Mouse (Mus musculus) T-cell, adult 2 months (primary cell): ENCODE results near the gene Ctf2.
A peak's percentile ranks its signal among the peaks of the same experiment; 100 is the strongest.

Source experiments
- DNase-seq: peaks from one replicate; pipeline ENCODE4 v3.0.0; 2022; ENCODE audit warnings: low spot score

Gene Ctf2

GRCm38 (mm10) chr7:127759716-127760115 lies 27.8 kb upstream of the Ctf2 start:
- DNase-seq, result no peak

- no peak for DNase-seq
Observed at GRCm38 (mm10) chr7:127753741-127754140, 21.8 kb upstream of the Ctf2 start.

GRCm38 (mm10) chr7:127753158-127753557 lies 21.2 kb upstream of the Ctf2 start:
- DNase-seq, result no peak

- no peak for DNase-seq
Observed at GRCm38 (mm10) chr7:127752069-127752468, 20.1 kb upstream of the Ctf2 start.

GRCm38 (mm10) chr7:127751619-127752018 lies 19.7 kb upstream of the Ctf2 start:
- DNase-seq, result no peak

- DNase-seq, result no peak
Observed at GRCm38 (mm10) chr7:127750131-127751127, 18.5 kb upstream of the Ctf2 start.

- no peak for DNase-seq
Observed at GRCm38 (mm10) chr7:127748235-127748560, 16.2 kb upstream of the Ctf2 start.

GRCm38 (mm10) chr7:127747559-127748234 lies 15.7 kb upstream of the Ctf2 start:
- DNase-seq, result no peak

- no peak for DNase-seq
Observed at GRCm38 (mm10) chr7:127746494-127747491, 14.8 kb upstream of the Ctf2 start.

- DNase-seq, result peak; percentile 73
Observed at GRCm38 (mm10) chr7:127745652-127746493, 13.9 kb upstream of the Ctf2 start.

GRCm38 (mm10) chr7:127745251-127745651 lies 13.3 kb upstream of the Ctf2 start:
- peak; percentile 92 for DNase-seq

- peak; percentile 59 for DNase-seq
Observed at GRCm38 (mm10) chr7:127744366-127745045, 12.5 kb upstream of the Ctf2 start, which contains the start of gene Fbxl19. Gene Fbxl19, plus strand, starts transcription at chr7:127744543.

GRCm38 (mm10) chr7:127730170-127730569 lies 1.8 kb downstream of the Ctf2 start:
- no peak for DNase-seq

GRCm38 (mm10) chr7:127727898-127728297 lies 4.1 kb downstream of the Ctf2 start:
- DNase-seq, result no peak

- no peak for DNase-seq
Observed at GRCm38 (mm10) chr7:127725924-127726323, 6.0 kb downstream of the Ctf2 start.

- DNase-seq, result no peak
Observed at GRCm38 (mm10) chr7:127725490-127725889, 6.5 kb downstream of the Ctf2 start.

GRCm38 (mm10) chr7:127719258-127719657 lies 12.7 kb downstream of the Ctf2 start:
- DNase-seq, result no peak

GRCm38 (mm10) chr7:127718339-127718738 lies 13.6 kb downstream of the Ctf2 start:
- no peak for DNase-seq

GRCm38 (mm10) chr7:127716992-127717391 lies 15.0 kb downstream of the Ctf2 start:
- peak; percentile 41 for DNase-seq

- DNase-seq, result no peak
Observed at GRCm38 (mm10) chr7:127714816-127715215, 17.1 kb downstream of the Ctf2 start.
